Mouse (Mus musculus) midbrain, embryonic 16.5 days (tissue): Measurements from ENCODE around the gene Gpsm1. TPM values are rescaled to one million over a fixed set of nuclear protein-coding genes. Genes with fewer than 3 reads are reported as not detected.
A peak's percentile ranks its signal among the peaks of the same experiment; 100 is the strongest.

Experiments used
- ATAC-seq: fragments of 200-750 bp; cut with Nextera tagmentation; 2 replicates; pipeline ENCODE4 v1.8.0; 2017; ENCODE audit warnings: moderate TSS enrichment
- H3K27ac ChIP-seq: fragments of 300-500 bp; sonication (generic); 2 replicates; pipeline ENCODE4 v1.5.1; 2014; ENCODE audit warnings: mild to moderate bottlenecking, low read length, mixed read lengths
- H3K27me3 ChIP-seq: fragments of 300-500 bp; sonication (generic); 2 replicates; pipeline ENCODE4 v1.6.1; 2014; ENCODE audit warnings: low read depth, low read length, mixed read lengths; ENCODE audit not compliant: control insufficient read depth, insufficient read depth
- H3K36me3 ChIP-seq: fragments of 300-500 bp; sonication (generic); 2 replicates; pipeline ENCODE4 v1.6.1; 2014; ENCODE audit warnings: mild to moderate bottlenecking, low read length, moderate library complexity, mixed read lengths; ENCODE audit not compliant: control insufficient read depth, insufficient read depth
- H3K4me1 ChIP-seq: fragments of 300-500 bp; sonication (generic); 2 replicates; pipeline ENCODE4 v1.6.1; 2014; ENCODE audit warnings: mild to moderate bottlenecking, low read length, mixed read lengths; ENCODE audit not compliant: control insufficient read depth, insufficient read depth
- H3K4me2 ChIP-seq: fragments of 300-500 bp; sonication (generic); 2 replicates; pipeline ENCODE4 v1.6.1; 2014; ENCODE audit warnings: mild to moderate bottlenecking, low read length, mixed read lengths
- H3K4me3 ChIP-seq: fragments of 300-500 bp; sonication (generic); 2 replicates; pipeline ENCODE4 v1.5.1; 2014; ENCODE audit warnings: low read depth, mild to moderate bottlenecking, low read length, moderate library complexity, mixed read lengths
- H3K9ac ChIP-seq: fragments of 300-500 bp; sonication (generic); 2 replicates; pipeline ENCODE4 v1.6.1; 2014; ENCODE audit warnings: low read depth, low read length, mixed read lengths
- H3K9me3 ChIP-seq: fragments of 300-500 bp; sonication (generic); replicated peaks from 2 replicates; pipeline ENCODE4 v1.6.1; 2014; ENCODE audit warnings: mild to moderate bottlenecking, low read length, mixed read lengths; ENCODE audit not compliant: control insufficient read depth, poor library complexity, severe bottlenecking
- WGBS: fragments of 180-500 bp; shearing (Covaris S2); extraction: QIAGEN DNeasy Blood & Tissue Kit; methylation state at CpG from one replicate; pipeline ENCODE4 v1.1.7; 2014; 5-methylcytosine and 5-hydroxymethylcytosine counted together
- polyA plus RNA-seq: library from polyadenylated mRNA; unstranded; fragments of >200 nt; fragmentation: Nextera tagmentation; extraction: Ambion mirVana; gene quantifications from 2 replicates; pipeline ENCODE4 v1.2.1, GENCODE M21; 2015

The Gpsm1 gene
- polyA plus RNA-seq, 1 experiment from 2014 or later: 188 TPM

- H3K27me3 ChIP-seq: no peaks in the 10 kb centered on the region
- peaks cover 16% of the 10 kb centered on the region for H3K4me1 ChIP-seq
- H3K4me3 ChIP-seq: no peak within 1 kb of the TSS
- no peak within 1 kb of the TSS for H3K27ac ChIP-seq
- WGBS: 68% methylated on average over 2 of the region's 2 CpGs
- no peak within 1 kb of the TSS for H3K4me2 ChIP-seq
- ATAC-seq: no peak
- no peaks in the 10 kb centered on the region for H3K9me3 ChIP-seq
- H3K36me3 ChIP-seq: no peaks in the 10 kb centered on the region
- no peak within 1 kb of the TSS for H3K9ac ChIP-seq
Measured at GRCm38 (mm10) chr2:26294457-26294856, 20.9 kb upstream of the Gpsm1 start, which contains the start of gene Ccdc187. Gene Ccdc187 (minus strand): TSS chr2:26294557.

DNA sequence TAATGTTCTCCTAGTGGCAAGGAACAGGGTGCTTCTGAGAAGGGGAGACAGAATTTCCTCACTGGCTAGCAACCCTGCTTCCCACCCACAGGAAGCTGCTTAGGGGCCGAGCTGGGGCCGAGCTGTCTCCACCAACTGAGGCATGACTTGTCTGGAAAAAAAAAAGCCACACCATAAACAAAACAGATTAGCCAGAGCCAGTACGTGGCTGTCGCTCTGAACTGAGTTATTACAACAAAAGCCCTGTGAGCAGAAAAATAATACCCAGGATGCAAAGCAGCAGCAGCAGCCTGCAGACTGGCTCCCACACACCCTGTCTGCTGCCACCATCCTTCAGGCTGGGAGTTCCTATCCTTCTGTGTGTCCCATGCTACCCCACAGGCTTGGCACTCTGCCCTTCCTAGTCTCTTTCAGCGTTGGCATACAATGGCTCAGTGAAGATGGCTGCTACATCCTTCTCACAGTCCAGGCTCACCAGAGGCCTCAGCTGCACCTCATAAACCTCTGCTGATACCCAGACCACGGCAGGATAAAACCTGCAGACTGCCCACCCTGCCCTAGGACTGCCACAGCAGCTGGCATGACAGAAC lies 18.6 kb upstream of the Gpsm1 start:
- Histone ChIP-seq H3K27ac (peak overlapping the region; percentile 70), H3K4me1 (peaks cover 29% of the 10 kb centered on the region), H3K4me3 (no peak overlapping the region), H3K4me2 (no peak overlapping the region), H3K27me3 (no peaks in the 10 kb centered on the region), H3K36me3 (no peaks in the 10 kb centered on the region), H3K9me3 (no peaks in the 10 kb centered on the region), H3K9ac (peak overlapping the region; percentile 35; the same call in 1 of the 2 replicates)
- WGBS: 32% methylated on average over 6 of the region's 6 CpGs
- ATAC-seq: no peak

GRCm38 (mm10) chr2:26298208-26298855 lies 17.0 kb upstream of the Gpsm1 start:
- Histone ChIP-seq H3K9me3 (no peaks in the 10 kb centered on the region), H3K4me3 (0 out of 2 replicates have a peak overlapping the region, but pooled peaks have one; percentile 4)

GRCm38 (mm10) chr2:26298856-26299230 lies 16.5 kb upstream of the Gpsm1 start:
- WGBS: 4% methylated on average over 4 of the region's 4 CpGs
- no peaks in the 10 kb centered on the region for H3K9me3 ChIP-seq
- peaks cover 29% of the 10 kb centered on the region for H3K4me1 ChIP-seq
- H3K27me3 ChIP-seq: no peaks in the 10 kb centered on the region
- peak; percentile 21 for ATAC-seq
- peak overlapping the region; percentile 91 for H3K27ac ChIP-seq
- no peaks in the 10 kb centered on the region for H3K36me3 ChIP-seq
- H3K4me3 ChIP-seq: 0 out of 2 replicates have a peak overlapping the region, but pooled peaks have one; percentile 4
- H3K4me2 ChIP-seq: peak overlapping the region; percentile 43
- H3K9ac ChIP-seq: peak overlapping the region; percentile 50

More at GRCm38 (mm10) chr2:26298208-26298855, 17.0 kb upstream of the Gpsm1 start:
- Histone ChIP-seq H3K9ac (peak overlapping the region; percentile 50), H3K27me3 (no peaks in the 10 kb centered on the region), H3K36me3 (no peaks in the 10 kb centered on the region), H3K4me1 (peaks cover 29% of the 10 kb centered on the region), H3K27ac (peak overlapping the region; percentile 91), H3K4me2 (peak overlapping the region; percentile 43)
- ATAC-seq: peak; percentile 80
- 2% methylated on average over 10 of the region's 10 CpGs for WGBS

DNA sequence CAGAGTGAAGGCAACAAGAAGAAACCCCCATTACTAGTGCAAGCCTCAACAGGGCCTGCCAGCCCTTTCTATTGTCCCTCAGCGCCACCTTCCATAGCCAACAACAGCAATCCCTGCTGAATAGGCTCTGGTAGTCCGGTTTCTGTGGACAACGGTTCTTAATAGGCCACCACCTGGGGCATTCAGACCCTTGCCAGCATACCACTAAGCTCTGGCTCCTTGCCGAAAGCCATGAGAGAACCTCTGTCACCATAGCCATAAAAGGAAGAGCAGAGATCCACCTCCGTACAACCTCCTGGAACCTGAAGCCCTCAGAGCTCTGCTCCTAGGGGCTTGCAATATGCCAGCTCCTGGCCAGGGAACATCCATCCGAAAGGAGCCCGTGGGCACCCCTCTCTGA lies 16.0 kb upstream of the Gpsm1 start:
- H3K4me2 ChIP-seq: peak overlapping the region; percentile 43
- ATAC-seq: no peak

GRCm38 (mm10) chr2:26300161-26300807 lies 15.0 kb upstream of the Gpsm1 start:
- 0 out of 2 replicates have a peak, but pooled peaks have one; percentile 4 for ATAC-seq
- H3K9ac ChIP-seq: peak overlapping the region; percentile 31; the same call in 1 of the 2 replicates

More for the DNA sequence above, 16.0 kb upstream of the Gpsm1 start:
- Histone ChIP-seq H3K36me3 (no peaks in the 10 kb centered on the region), H3K27me3 (no peaks in the 10 kb centered on the region), H3K9me3 (no peaks in the 10 kb centered on the region), H3K27ac (peak overlapping the region; percentile 91), H3K9ac (peak overlapping the region; percentile 50), H3K4me1 (peaks cover 29% of the 10 kb centered on the region), H3K4me3 (no peak overlapping the region)
- 21% methylated on average over 7 of the region's 7 CpGs for WGBS

GRCm38 (mm10) chr2:26300808-26301174 lies 14.5 kb upstream of the Gpsm1 start:
- H3K9me3 ChIP-seq: no peaks in the 10 kb centered on the region
- no peak overlapping the region for H3K4me2 ChIP-seq
- ATAC-seq: no peak
- peaks cover 29% of the 10 kb centered on the region for H3K4me1 ChIP-seq
- H3K27ac ChIP-seq: peak overlapping the region; percentile 4; the same call in 1 of the 2 replicates
- no peaks in the 10 kb centered on the region for H3K27me3 ChIP-seq
- no peaks in the 10 kb centered on the region for H3K36me3 ChIP-seq
- 0% methylated on average over 3 of the region's 3 CpGs for WGBS
- H3K9ac ChIP-seq: no peak overlapping the region
- no peak overlapping the region for H3K4me3 ChIP-seq

More at GRCm38 (mm10) chr2:26300161-26300807, 15.0 kb upstream of the Gpsm1 start:
- Histone ChIP-seq H3K4me1 (peaks cover 29% of the 10 kb centered on the region), H3K27ac (peak overlapping the region; percentile 91), H3K9me3 (no peaks in the 10 kb centered on the region), H3K4me2 (no peak overlapping the region), H3K36me3 (no peaks in the 10 kb centered on the region), H3K27me3 (no peaks in the 10 kb centered on the region), H3K4me3 (no peak overlapping the region)
- WGBS: 44% methylated on average over 5 of the region's 5 CpGs

GRCm38 (mm10) chr2:26302005-26302503 lies 13.3 kb upstream of the Gpsm1 start:
- Histone ChIP-seq H3K4me1 (peaks cover 29% of the 10 kb centered on the region), H3K4me3 (no peak overlapping the region), H3K27me3 (no peaks in the 10 kb centered on the region), H3K27ac (no peak overlapping the region), H3K9ac (no peak overlapping the region), H3K4me2 (no peak overlapping the region), H3K36me3 (no peaks in the 10 kb centered on the region), H3K9me3 (no peaks in the 10 kb centered on the region)
- 91% methylated on average over 10 of the region's 10 CpGs for WGBS
- no peak for ATAC-seq
